ENCODE assay signal across 8 mouse cellular contexts in the genomic region with DNA sequence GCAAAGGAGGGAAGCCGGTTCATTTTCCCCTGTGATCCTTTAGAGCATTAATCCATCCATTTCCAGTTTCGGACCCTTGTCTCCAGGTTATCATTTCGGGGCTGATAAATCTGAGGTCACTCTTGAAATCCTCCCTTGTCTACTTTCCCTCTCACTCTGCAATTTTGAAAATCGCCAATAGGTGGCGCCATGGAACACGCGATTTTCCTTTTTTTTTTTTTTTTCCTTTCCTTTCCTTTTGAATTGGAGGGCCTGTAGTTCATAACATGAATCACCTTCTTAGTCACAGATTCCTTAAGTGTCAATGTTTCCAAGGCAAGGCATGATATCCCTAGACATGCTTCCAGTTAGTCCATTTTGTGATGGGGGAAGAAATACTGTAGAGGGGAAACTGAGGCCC. TPM values are rescaled to one million over a fixed set of nuclear protein-coding genes. Genes with fewer than 3 reads are reported as not detected.
A peak's percentile ranks its signal among the peaks of the same experiment; 100 is the strongest.
DNase-seq lines count a peak whose midpoint lies in the region; ATAC-seq and TF ChIP-seq lines count a peak whose summit lies in the region.
"Had no signal": no experiment of that assay in that cellular context is flagged by ENCODE, and none has a peak within 500 bp of the region (broad histone marks: within the 10 kb centered on the region; RNA-seq: fewer than 3 reads in every experiment).

No protein-coding gene starts in this region.

- TF ChIP-seq CTCF in midbrain, postnatal 0 days (IDR thresholded peaks at IDR 0.05), result peak; percentile 92
- peak; percentile 63; the same call in 1 of the 2 replicates for TF ChIP-seq CTCF in brain, embryonic 14.5 days (IDR thresholded peaks at IDR 0.05; ENCODE audit: borderline replicate concordance, extremely low read depth, insufficient read depth, insufficient read length)

- no peak for ATAC-seq in hindbrain, embryonic 11.5 days (ENCODE audit: low FRiP score)
- no peak for ATAC-seq in midbrain, postnatal 0 days (ENCODE audit: low FRiP score)
- ATAC-seq in midbrain, embryonic 16.5 days, result no peak

- peaks cover 23% of the 10 kb centered on the region for H3K27me3 ChIP-seq in hindbrain, embryonic 11.5 days (ENCODE audit: control insufficient read depth, insufficient read depth, low read length)
- H3K27me3 ChIP-seq in hindbrain, embryonic 10.5 days (ENCODE audit: insufficient read depth, poor library complexity, severe bottlenecking), result peaks cover 60% of the 10 kb centered on the region
- H3K27me3 ChIP-seq in midbrain, postnatal 0 days (ENCODE audit: insufficient read depth, low read length), result 0 out of 2 replicates have a peak, but pooled peaks cover 4% of the 10 kb centered on the region
- H3K27me3 ChIP-seq in midbrain, embryonic 16.5 days (ENCODE audit: control insufficient read depth, insufficient read depth, low read depth, low read length), result no peaks in the 10 kb centered on the region; the same call in 1 of the 2 replicates

- no peak overlapping the region for H3K4me2 ChIP-seq in hindbrain, embryonic 11.5 days (replicated peaks; ENCODE audit: low read depth, low read length)
- no peak overlapping the region for H3K4me2 ChIP-seq in midbrain, postnatal 0 days (ENCODE audit: low read depth, low read length, poor library complexity, severe bottlenecking)
- H3K4me2 ChIP-seq in midbrain, embryonic 16.5 days (ENCODE audit: low read length), result no peak overlapping the region

- H3K36me3 ChIP-seq in hindbrain, embryonic 11.5 days (ENCODE audit: control insufficient read depth, insufficient read depth, low read length), result no peaks in the 10 kb centered on the region
- H3K36me3 ChIP-seq in hindbrain, embryonic 10.5 days, result no peaks in the 10 kb centered on the region
- H3K36me3 ChIP-seq in midbrain, postnatal 0 days (ENCODE audit: insufficient read depth, low read length), result no peaks in the 10 kb centered on the region
- no peaks in the 10 kb centered on the region for H3K36me3 ChIP-seq in midbrain, embryonic 16.5 days (ENCODE audit: control insufficient read depth, insufficient read depth, low read length)

- TF ChIP-seq POLR2A in brain, embryonic 14.5 days (IDR thresholded peaks at IDR 0.05; ENCODE audit: borderline replicate concordance, extremely low read depth, insufficient read depth, insufficient read length, poor library complexity, severe bottlenecking), result no peak

- no peak overlapping the region for H3K27ac ChIP-seq in hindbrain, embryonic 11.5 days (ENCODE audit: low read depth, low read length)
- H3K27ac ChIP-seq in hindbrain, embryonic 10.5 days, result no peak overlapping the region
- no peak overlapping the region for H3K27ac ChIP-seq in midbrain, postnatal 0 days (ENCODE audit: low read depth, low read length)
- H3K27ac ChIP-seq in midbrain, embryonic 16.5 days (ENCODE audit: low read length), result no peak overlapping the region

- no peaks in the 10 kb centered on the region for H3K9me3 ChIP-seq in hindbrain, embryonic 11.5 days (ENCODE audit: control insufficient read depth, low read length)
- H3K9me3 ChIP-seq in hindbrain, embryonic 10.5 days, result no peaks in the 10 kb centered on the region
- H3K9me3 ChIP-seq in midbrain, postnatal 0 days (ENCODE audit: low read length), result no peaks in the 10 kb centered on the region
- H3K9me3 ChIP-seq in midbrain, embryonic 16.5 days (replicated peaks; ENCODE audit: control insufficient read depth, low read length, poor library complexity, severe bottlenecking), result no peaks in the 10 kb centered on the region

- DNase-seq in hindbrain, embryonic 11.5 days (ENCODE audit: low spot score), result peak; percentile 75
- no peak for DNase-seq in hindbrain, embryonic 10.5 days (ENCODE audit: low spot score)
- DNase-seq in midbrain, postnatal 0 days (ENCODE audit: low spot score), result peak; percentile 36
- DNase-seq in brain, embryonic 14.5 days (ENCODE audit: low read depth), result peak; percentile 53
- DNase-seq in lung, postnatal 36 days, result peak; percentile 20
- DNase-seq in urinary bladder, postnatal 36 days (ENCODE audit: low spot score in 2 of 2), result no peak

- WGBS in hindbrain, embryonic 11.5 days, result 14% methylated on average over 7 of the region's 7 CpGs
- 18% methylated on average over 7 of the region's 7 CpGs for WGBS in hindbrain, embryonic 10.5 days
- WGBS in midbrain, postnatal 0 days, result 12% methylated on average over 7 of the region's 7 CpGs
- 11% methylated on average over 7 of the region's 7 CpGs for WGBS in midbrain, embryonic 16.5 days

- H3K9ac ChIP-seq in hindbrain, embryonic 11.5 days (ENCODE audit: low read depth, low read length), result no peak overlapping the region
- H3K9ac ChIP-seq in midbrain, postnatal 0 days (replicated peaks; ENCODE audit: low read length, poor library complexity, severe bottlenecking), result no peak overlapping the region
- no peak overlapping the region for H3K9ac ChIP-seq in midbrain, embryonic 16.5 days (ENCODE audit: low read depth, low read length)

- no peaks in the 10 kb centered on the region for H3K4me1 ChIP-seq in hindbrain, embryonic 11.5 days (replicated peaks; ENCODE audit: control insufficient read depth, insufficient read depth, low read length)
- peaks cover 19% of the 10 kb centered on the region for H3K4me1 ChIP-seq in hindbrain, embryonic 10.5 days (replicated peaks)
- H3K4me1 ChIP-seq in midbrain, postnatal 0 days (ENCODE audit: insufficient read depth, low read length), result peaks cover 3% of the 10 kb centered on the region; the same call in 1 of the 2 replicates
- peaks cover 16% of the 10 kb centered on the region for H3K4me1 ChIP-seq in midbrain, embryonic 16.5 days (ENCODE audit: control insufficient read depth, insufficient read depth, low read length)

- H3K4me3 ChIP-seq in hindbrain, embryonic 11.5 days (ENCODE audit: low read depth, low read length), result no peak overlapping the region
- no peak overlapping the region for H3K4me3 ChIP-seq in hindbrain, embryonic 10.5 days
- H3K4me3 ChIP-seq in midbrain, postnatal 0 days (ENCODE audit: low read depth, low read length), result no peak overlapping the region
- H3K4me3 ChIP-seq in midbrain, embryonic 16.5 days (ENCODE audit: low read depth, low read length), result no peak overlapping the region
- H3K4me3 ChIP-seq: myocyte had no signal

RNA-seq across cellular contexts. Expression of a gene that starts 5.8 kb away (rescaled TPM):
- 8.1 and 9.4 TPM in 2 replicates for polyA plus RNA-seq in hindbrain, embryonic 11.5 days (2014; fragmentation: Nextera tagmentation; extraction: Ambion mirVana)
- polyA plus RNA-seq in hindbrain, embryonic 10.5 days (2016; fragmentation: Nextera tagmentation; extraction: Ambion mirVana), result 6.7 and 13.8 TPM in 2 replicates
- 115 and 145 TPM in 2 replicates for total RNA-seq in midbrain, postnatal 0 days (2014; rRNA removed)
- polyA plus RNA-seq in midbrain, postnatal 0 days (2015; fragmentation: Nextera tagmentation; extraction: Ambion mirVana), result 146 TPM in 2 replicates
- polyA plus RNA-seq in midbrain, embryonic 16.5 days (2015; fragmentation: Nextera tagmentation; extraction: Ambion mirVana), result 114 and 119 TPM in 2 replicates
- polyA plus RNA-seq in brain, embryonic 14.5 days (2012; rRNA removed), result 16.1 and 36.1 TPM in 2 replicates
- polyA plus RNA-seq: myocyte had no signal

Comparison
In these comparisons a context has a peak if more than half of its experiments do, and no peak if none do; other contexts are left out.
1. DNase-seq: peak in hindbrain, embryonic 11.5 days (single experiment), midbrain, postnatal 0 days (single experiment), brain, embryonic 14.5 days (single experiment) and lung, postnatal 36 days (single experiment); none in hindbrain, embryonic 10.5 days (single experiment) and urinary bladder, postnatal 36 days (0 of 2).